Mouse (Mus musculus): Measurements from ENCODE around the gene Zmynd19. TPM values are rescaled to one million over a fixed set of nuclear protein-coding genes. Genes with fewer than 3 reads are reported as not detected.

Gene Zmynd19
- 17.0 and 19.4 TPM in 2 replicates for polyA plus RNA-seq (2015; fragmentation: Nextera tagmentation; extraction: Ambion mirVana)

DNA sequence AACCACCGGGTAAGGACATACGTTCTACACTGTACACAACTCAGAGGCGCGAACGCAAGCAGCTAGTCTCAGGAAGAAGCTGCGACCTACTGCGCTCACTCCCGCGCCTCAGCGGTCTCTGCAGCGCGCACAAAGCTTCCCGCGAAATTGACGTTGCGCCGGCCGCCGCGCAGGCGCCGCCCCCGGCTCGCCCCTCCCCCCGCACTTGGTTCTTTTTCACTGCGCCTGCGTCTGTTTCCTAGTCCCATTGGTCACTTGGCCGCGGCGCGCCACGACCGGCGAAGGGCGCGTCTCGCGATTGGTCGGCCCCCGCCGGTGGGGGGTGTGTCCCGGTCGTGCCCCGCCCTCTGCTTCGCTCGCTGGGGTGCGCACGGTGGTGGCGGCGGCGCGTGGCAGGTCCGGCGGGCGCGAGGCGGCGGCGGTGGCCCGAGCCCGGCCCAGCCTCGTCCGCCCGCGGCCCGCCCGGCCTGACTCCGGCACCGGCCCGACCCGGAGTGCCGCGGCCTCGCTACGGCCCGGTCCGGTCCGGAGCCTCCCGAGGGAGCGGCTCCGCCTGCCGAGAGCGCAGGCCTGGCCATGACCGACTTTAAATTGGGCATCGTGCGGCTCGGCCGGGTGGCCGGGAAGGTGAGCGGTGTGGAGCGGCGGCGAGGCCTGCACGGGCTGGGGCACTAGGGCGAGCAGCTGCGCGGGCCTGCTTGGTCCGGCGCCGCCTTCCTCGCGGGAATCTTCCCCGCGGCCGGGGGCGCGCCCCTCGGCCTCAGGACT, at the start of gene Zmynd19:
Gene Zmynd19 (plus strand): TSS at position 372 of the 768 bp plus-strand sequence.
- no peaks in the 10 kb centered on the region for H3K9me3 ChIP-seq (replicated peaks)
- under 1% methylated on average over 82 of the region's 108 CpGs for WGBS
- peaks cover 15% of the 10 kb centered on the region for H3K4me1 ChIP-seq
- H3K4me2 ChIP-seq (replicated peaks): peak within 1 kb of the TSS; percentile 85
- H3K4me3 ChIP-seq (replicated peaks): peak within 1 kb of the TSS; percentile 98
- H3K27me3 ChIP-seq: no peaks in the 10 kb centered on the region
- peak within 1 kb of the TSS; percentile 22; the same call in 1 of the 2 replicates for H3K27ac ChIP-seq (replicated peaks)
- peak; percentile 99 for ATAC-seq (ENCODE audit: insufficient number of reproducible peaks, low FRiP score, low TSS enrichment, low read depth)
- peaks cover 29% of the 10 kb centered on the region for H3K36me3 ChIP-seq
- H3K9ac ChIP-seq: peak within 1 kb of the TSS; percentile 96

DNA sequence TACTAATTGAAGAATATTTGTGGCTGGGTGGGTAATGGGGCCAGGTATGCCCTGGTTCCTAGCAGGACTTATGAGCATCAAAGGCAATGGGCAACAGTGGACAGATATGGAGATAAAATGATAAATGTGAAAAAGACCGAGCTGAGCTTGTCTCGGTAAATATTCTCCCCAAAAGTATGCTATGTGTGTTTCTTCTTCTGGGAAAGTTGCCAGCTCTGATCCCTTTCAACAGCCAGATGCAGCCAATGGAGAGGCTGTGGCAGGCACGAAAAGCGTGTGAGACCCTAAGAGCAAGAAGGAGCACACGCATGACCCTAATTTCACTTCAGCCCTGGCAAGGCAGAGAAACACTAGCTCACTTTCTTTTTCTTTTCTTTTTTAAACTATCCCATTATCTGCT, 48.5 kb upstream of the Zmynd19 start:
- WGBS: 22% methylated on average over 5 of the region's 5 CpGs

DNA sequence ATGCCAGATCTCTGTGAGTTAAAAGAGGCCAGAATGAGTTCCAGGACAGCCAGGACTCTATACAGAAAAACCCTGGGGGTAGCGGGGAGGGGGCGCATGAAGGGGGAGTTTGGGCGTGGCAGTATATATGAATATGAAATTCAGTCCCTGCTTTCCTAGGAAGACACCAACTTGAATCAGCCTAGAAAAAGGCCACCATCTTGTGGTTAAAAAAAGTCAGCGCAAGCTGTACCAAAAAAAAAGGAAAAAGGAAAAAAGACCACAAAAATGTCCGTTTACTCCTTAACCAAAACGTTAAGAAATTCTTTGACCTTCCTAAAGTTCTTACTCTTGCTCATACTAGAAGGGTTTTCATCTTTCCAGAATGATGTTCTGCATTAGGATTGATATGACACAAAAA, 46.6 kb upstream of the Zmynd19 start:
- no peak for ATAC-seq (ENCODE audit: insufficient number of reproducible peaks, low FRiP score, low TSS enrichment, low read depth)
- Histone ChIP-seq H3K4me3 (replicated peaks) (no peak overlapping the region), H3K9ac (no peak overlapping the region), H3K4me1 (peaks cover 36% of the 10 kb centered on the region), H3K27ac (replicated peaks) (no peak overlapping the region), H3K4me2 (replicated peaks) (no peak overlapping the region), H3K9me3 (replicated peaks) (no peaks in the 10 kb centered on the region), H3K36me3 (peaks cover 4% of the 10 kb centered on the region; the same call in 1 of the 2 replicates), H3K27me3 (no peaks in the 10 kb centered on the region)
- 64% methylated on average over 6 of the region's 6 CpGs for WGBS

More for the DNA sequence above, 48.5 kb upstream of the Zmynd19 start:
- peaks cover 33% of the 10 kb centered on the region for H3K4me1 ChIP-seq
- H3K27me3 ChIP-seq: no peaks in the 10 kb centered on the region
- no peak overlapping the region for H3K4me2 ChIP-seq (replicated peaks)
- H3K9ac ChIP-seq: no peak overlapping the region
- H3K9me3 ChIP-seq (replicated peaks): no peaks in the 10 kb centered on the region
- H3K27ac ChIP-seq (replicated peaks): no peak overlapping the region
- ATAC-seq (ENCODE audit: insufficient number of reproducible peaks, low FRiP score, low TSS enrichment, low read depth): no peak
- no peak overlapping the region for H3K4me3 ChIP-seq (replicated peaks)
- H3K36me3 ChIP-seq: peaks cover 6% of the 10 kb centered on the region; the same call in 1 of the 2 replicates

DNA sequence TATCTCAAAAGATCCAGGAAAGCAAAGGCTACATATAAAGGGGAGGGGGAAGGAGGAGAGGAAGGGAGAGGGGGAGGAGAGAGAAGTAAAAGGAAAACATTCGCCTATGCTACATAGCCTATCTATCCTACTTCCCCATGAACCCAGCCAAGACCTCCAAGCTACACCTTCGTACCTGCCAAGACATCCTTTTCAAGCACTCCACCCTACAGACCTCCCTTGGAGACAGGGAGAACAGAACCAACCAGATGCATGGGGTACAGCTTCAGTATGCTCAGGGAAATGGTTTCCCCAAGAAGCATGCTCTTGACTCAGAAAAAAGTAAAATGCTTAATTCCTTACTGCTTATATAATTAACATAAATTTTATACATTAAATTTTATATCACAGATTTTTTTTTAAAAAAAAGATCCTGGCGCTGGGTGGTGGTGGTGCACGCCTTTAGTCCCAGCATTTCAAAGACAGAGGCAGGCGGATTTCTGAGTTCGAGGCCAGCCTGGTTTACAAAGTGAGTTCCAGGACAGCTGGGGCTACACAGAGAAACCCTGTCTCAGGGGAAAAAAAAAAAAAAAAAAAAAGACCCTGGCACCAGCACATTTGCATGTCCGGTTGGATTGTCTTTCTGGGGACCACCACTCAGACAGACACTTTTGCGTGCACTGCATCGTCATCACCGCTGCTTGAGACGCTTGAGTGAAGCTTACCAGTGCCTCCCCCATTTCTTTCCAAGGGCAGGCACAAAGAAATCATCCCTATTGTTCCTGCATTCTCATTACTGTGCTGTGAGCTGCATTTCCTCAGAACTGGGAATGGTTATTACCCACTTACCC, 44.6 kb upstream of the Zmynd19 start:
- ATAC-seq (ENCODE audit: insufficient number of reproducible peaks, low FRiP score, low TSS enrichment, low read depth): no peak
- no peaks in the 10 kb centered on the region for H3K36me3 ChIP-seq
- H3K9me3 ChIP-seq (replicated peaks): no peaks in the 10 kb centered on the region
- H3K9ac ChIP-seq: no peak overlapping the region
- no peak overlapping the region for H3K4me3 ChIP-seq (replicated peaks)
- H3K27me3 ChIP-seq: no peaks in the 10 kb centered on the region
- WGBS: 75% methylated on average over 11 of the region's 11 CpGs
- no peak overlapping the region for H3K27ac ChIP-seq (replicated peaks)
- H3K4me1 ChIP-seq: peaks cover 36% of the 10 kb centered on the region
- no peak overlapping the region for H3K4me2 ChIP-seq (replicated peaks)

DNA sequence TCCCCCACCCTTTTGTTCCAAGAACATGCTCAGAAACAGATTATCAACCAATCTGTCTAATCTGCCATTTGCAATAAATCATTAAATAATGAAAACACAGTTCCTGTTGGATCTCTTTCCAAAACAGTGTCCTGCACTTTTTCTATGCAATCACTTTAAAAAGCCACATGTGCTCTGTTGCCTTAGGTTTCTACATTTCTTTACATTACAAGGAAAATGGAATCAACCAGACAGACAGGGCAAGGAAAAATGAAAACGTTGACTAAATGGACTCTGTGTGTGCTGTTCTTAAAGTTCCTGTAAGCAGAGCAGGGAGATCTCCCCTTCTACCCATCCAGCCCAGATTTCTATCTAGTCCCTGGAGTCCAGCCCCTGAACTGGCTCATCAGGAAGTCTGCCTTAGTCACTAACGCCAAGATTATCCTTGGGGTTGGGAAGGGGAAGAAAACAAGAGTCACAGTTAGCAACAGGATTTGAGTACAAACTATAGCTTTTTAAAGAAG, 43.9 kb upstream of the Zmynd19 start:
- Histone ChIP-seq H3K4me1 (peaks cover 36% of the 10 kb centered on the region), H3K27ac (replicated peaks) (0 out of 2 replicates have a peak overlapping the region, but pooled peaks have one; percentile 1), H3K9ac (no peak overlapping the region), H3K36me3 (no peaks in the 10 kb centered on the region), H3K4me2 (replicated peaks) (no peak overlapping the region), H3K9me3 (replicated peaks) (no peaks in the 10 kb centered on the region), H3K27me3 (no peaks in the 10 kb centered on the region), H3K4me3 (replicated peaks) (no peak overlapping the region)
- no peak for ATAC-seq (ENCODE audit: insufficient number of reproducible peaks, low FRiP score, low TSS enrichment, low read depth)
- 20% methylated on average over 2 of the region's 2 CpGs for WGBS

DNA sequence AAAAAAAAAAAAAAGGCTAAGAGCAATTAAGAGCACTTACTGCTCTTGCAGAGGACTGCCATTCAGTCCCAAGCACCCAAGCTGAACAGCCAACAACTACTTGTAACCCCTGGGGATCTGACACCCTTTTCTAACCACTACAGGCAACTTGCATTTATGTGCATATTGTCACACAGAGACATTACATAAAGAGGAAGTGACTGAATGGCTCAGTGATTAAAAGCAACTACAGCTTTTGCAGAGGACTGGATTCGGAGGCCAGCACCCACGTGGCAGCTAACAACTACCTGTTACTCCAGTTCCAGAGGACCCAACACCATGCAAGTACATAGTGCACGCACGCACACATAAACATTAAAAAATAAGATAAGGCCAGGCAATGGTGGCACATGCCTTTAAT, 39.1 kb upstream of the Zmynd19 start:
- Histone ChIP-seq H3K9me3 (replicated peaks) (no peaks in the 10 kb centered on the region), H3K4me3 (replicated peaks) (no peak overlapping the region), H3K4me2 (replicated peaks) (no peak overlapping the region), H3K36me3 (no peaks in the 10 kb centered on the region), H3K9ac (no peak overlapping the region), H3K27ac (replicated peaks) (no peak overlapping the region), H3K27me3 (no peaks in the 10 kb centered on the region), H3K4me1 (peaks cover 13% of the 10 kb centered on the region; the same call in 1 of the 2 replicates)
- WGBS: 93% methylated on average over 4 of the region's 4 CpGs
- ATAC-seq (ENCODE audit: insufficient number of reproducible peaks, low FRiP score, low TSS enrichment, low read depth): no peak

DNA sequence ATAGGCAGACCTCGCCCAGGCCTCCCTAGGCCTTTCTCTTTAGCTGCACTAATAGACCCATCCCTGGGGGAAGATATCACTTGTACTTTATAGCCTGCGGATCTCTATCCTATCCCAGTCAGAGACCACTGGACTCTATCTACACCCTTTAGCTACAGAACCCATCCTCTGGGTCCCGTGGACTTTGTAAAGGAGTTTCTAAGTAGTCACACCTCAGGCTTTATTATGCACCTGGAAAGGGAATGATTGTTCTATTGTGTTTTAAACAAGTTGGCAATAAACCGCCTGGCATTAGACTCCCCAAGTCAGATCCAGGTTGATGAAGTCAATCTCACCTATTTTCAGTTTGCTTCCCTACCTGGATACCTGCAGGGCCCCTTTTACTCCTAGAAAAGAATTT, 37.4 kb upstream of the Zmynd19 start:
- ATAC-seq (ENCODE audit: insufficient number of reproducible peaks, low FRiP score, low TSS enrichment, low read depth): no peak
- 90% methylated on average over 4 of the region's 4 CpGs for WGBS
- Histone ChIP-seq H3K9me3 (replicated peaks) (no peaks in the 10 kb centered on the region), H3K9ac (no peak overlapping the region), H3K27ac (replicated peaks) (no peak overlapping the region), H3K4me2 (replicated peaks) (no peak overlapping the region), H3K4me3 (replicated peaks) (no peak overlapping the region), H3K27me3 (no peaks in the 10 kb centered on the region), H3K36me3 (no peaks in the 10 kb centered on the region), H3K4me1 (no peaks in the 10 kb centered on the region)

DNA sequence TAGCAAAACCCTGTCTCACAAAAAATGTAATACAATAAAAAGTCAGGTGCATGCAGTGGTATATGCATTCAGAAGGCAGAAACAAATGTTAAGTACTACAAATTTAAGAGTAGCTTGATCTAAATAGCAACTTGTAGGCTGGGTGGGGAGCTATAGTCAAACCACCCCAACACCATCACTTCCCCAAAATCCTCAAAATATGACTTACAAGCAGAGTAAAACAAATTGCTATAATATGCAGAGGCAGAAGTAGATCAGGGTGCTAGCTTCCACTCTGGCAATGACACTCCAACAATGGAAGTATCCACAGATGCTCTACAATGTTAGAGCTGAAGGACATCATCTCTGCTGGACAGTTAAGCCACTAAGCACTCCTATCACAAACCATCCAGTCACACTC, 37.0 kb upstream of the Zmynd19 start:
- Histone ChIP-seq H3K27ac (replicated peaks) (no peak overlapping the region), H3K9ac (no peak overlapping the region), H3K4me2 (replicated peaks) (no peak overlapping the region), H3K27me3 (no peaks in the 10 kb centered on the region), H3K36me3 (no peaks in the 10 kb centered on the region), H3K9me3 (replicated peaks) (no peaks in the 10 kb centered on the region), H3K4me3 (replicated peaks) (no peak overlapping the region), H3K4me1 (peaks cover 3% of the 10 kb centered on the region)
- no peak for ATAC-seq (ENCODE audit: insufficient number of reproducible peaks, low FRiP score, low TSS enrichment, low read depth)

DNA sequence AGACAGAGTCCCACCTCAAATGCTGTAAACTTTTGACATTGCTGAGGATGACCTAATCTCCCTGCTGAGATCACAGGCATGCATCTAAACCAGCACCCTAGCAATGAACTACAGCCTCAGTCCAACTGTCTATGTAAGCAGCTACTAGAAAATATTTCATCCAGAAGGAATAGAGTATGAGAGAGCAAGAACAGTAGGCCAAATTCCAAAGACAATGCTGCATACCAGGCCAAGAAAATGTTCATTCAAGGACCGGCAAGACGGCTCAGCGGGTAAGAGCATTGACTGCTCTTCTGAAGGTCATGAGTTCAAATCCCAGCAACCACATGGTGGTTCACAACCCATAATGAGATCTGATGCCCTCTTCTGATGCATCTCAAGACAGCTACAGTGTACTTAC, 34.8 kb upstream of the Zmynd19 start:
- no peak for ATAC-seq (ENCODE audit: insufficient number of reproducible peaks, low FRiP score, low TSS enrichment, low read depth)
- no peak overlapping the region for H3K27ac ChIP-seq (replicated peaks)
- no peaks in the 10 kb centered on the region for H3K9me3 ChIP-seq (replicated peaks)
- no peak overlapping the region for H3K4me3 ChIP-seq (replicated peaks)
- peaks cover 11% of the 10 kb centered on the region for H3K4me1 ChIP-seq
- no peak overlapping the region for H3K9ac ChIP-seq
- H3K4me2 ChIP-seq (replicated peaks): no peak overlapping the region
- no peaks in the 10 kb centered on the region for H3K27me3 ChIP-seq
- no peaks in the 10 kb centered on the region for H3K36me3 ChIP-seq
- 89% methylated on average over 3 of the region's 3 CpGs for WGBS

DNA sequence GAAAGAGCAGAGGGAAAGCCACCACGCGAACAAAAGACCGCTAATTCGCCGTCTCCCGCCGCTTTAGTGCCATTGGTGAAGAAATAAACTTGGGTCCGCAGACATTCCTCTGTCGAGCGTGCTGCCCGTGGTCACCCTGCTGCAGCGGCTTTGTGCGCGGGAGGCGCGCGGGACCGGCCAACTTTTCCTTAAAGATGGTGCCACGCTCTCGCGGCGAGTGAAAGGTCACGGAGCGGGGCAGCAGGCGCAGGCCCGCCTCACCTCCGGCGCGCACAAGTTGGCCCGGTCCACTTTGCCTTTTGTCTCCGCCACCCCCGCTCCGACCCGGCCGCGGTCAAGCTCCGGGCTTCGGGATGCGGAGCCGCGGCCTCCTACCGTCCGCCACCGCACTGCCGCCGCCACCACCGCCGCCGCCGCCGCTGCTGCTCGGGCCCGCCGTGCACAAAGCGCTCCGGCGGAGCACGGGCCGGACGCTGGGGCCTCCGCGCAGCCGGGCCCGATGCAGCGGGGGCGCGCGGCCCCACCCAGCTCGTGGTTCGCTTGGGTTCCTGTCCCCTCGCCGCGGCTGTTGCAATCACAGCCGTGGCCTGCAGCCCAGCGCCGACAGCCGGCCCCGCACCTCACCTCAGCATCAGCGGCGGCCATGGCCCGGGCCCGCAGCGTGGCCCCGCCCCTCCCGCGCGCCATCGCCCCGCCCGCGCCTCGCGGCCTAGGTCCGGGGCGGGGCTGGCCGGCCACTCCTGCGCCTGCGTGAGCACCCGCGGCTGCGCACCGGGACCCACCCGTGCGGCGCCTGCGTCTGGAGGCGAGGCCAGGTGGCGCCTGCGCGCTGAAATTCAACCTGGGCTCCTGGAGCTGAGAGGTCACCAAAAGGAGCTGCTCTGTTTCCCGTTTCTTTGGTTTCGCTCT, 30.4 kb upstream of the Zmynd19 start, which contains the start of gene Ehmt1:
Gene Ehmt1 (minus strand): TSS at position 685 of the 909 bp plus-strand sequence.
- peak within 1 kb of the TSS; percentile 94 for H3K27ac ChIP-seq (replicated peaks)
- H3K27me3 ChIP-seq: no peaks in the 10 kb centered on the region
- peak within 1 kb of the TSS; percentile 60 for H3K4me2 ChIP-seq (replicated peaks)
- WGBS: under 1% methylated on average over 85 of the region's 112 CpGs
- H3K9ac ChIP-seq: peak within 1 kb of the TSS; percentile 94
- peak; percentile 99 for ATAC-seq (ENCODE audit: insufficient number of reproducible peaks, low FRiP score, low TSS enrichment, low read depth)
- no peaks in the 10 kb centered on the region for H3K9me3 ChIP-seq (replicated peaks)
- peak within 1 kb of the TSS; percentile 77 for H3K4me3 ChIP-seq (replicated peaks)
- H3K36me3 ChIP-seq: no peaks in the 10 kb centered on the region
- peaks cover 11% of the 10 kb centered on the region for H3K4me1 ChIP-seq

Data from embryonic facial prominence, embryonic 15.5 days (tissue).